Mouse (Mus musculus) gastrocnemius, adult 8-10 months (tissue): ENCODE results near the gene Hist2h3c2. TPM values are rescaled to one million over a fixed set of nuclear protein-coding genes. Genes with fewer than 3 reads are reported as not detected.
"Not testable (repeated sequence)": the region's sequence is repeated elsewhere in the genome, so short reads cannot be mapped to it uniquely, and the experiment has no call there.

Source experiments
- DNase-seq, 2 experiments: peaks; one replicate each; pipeline ENCODE4 v3.0.0; 2022; ENCODE audit warnings: low spot score in 2 of 2
- total RNA-seq, 4 experiments: library from RNA; stranded (reverse); gene quantifications; 2 replicates each; pipeline ENCODE4 v1.2.4; 2022

Gene Hist2h3c2
- total RNA-seq, 4 experiments from 2014 or later = 2.6 to 7.1 (median 4.9) TPM

DNA sequence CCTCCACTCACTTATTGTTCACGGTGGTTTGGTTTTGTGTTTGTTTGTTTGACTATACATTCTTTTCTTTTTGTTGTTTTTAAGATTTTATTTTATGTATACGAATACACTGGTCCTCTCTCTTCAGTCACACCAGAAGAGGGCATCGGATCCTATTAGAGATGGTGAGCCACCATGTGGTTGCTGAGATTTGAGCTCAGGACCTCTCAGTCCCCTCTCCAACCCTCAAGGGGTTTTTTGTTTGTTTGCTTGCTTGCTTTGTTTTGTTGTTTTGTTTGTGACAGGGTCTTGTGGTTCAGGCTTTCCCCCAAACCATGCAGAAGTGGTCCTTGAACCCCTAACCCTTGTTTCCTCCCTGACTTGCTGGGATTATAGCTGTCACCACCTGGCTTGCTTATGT is 22.7 kb upstream of the Hist2h3c2 start:
- no peak for DNase-seq

DNA sequence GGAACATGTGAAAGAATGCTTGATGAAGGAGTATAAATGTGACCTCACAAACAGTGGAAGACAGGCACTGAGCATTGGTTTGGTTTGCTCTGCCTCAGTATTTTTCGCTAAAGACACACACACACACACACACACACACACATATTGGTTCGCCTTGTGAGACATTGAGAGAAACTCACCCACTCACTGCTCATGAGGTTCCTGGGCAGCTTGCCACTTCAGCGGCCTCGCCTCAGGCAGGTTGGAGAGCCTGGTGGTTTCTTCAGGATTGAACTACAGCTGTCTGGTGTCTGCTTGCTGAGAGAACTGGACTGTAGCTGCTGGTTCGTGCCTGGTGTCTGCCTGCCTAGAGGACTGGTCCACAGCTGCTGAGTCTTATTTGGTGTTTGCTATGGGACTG is 21.3 kb upstream of the Hist2h3c2 start:
- no peak for DNase-seq

DNA sequence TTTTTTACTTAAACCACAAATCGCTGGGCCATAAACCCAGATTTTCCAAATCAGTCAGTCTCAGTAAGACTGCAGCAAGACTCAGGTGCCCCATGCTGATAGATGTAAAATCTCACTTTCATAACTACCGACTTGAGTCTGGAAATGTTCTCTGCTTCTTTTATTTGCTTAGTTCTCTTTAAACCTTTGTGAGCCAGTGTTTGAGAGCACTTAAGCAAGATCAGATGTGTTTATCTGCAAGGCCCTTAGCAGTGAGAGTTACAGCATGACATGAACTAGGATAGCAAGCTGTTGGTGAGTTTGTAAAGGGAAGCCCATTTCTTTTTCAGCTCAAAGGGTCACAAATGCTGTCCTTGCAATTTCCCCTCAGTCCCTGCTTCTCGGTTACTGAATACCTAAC is 18.3 kb upstream of the Hist2h3c2 start:
- DNase-seq = no peak

GRCm38 (mm10) chr3:96255926-96256593 is 17.1 kb upstream of the Hist2h3c2 start:
- DNase-seq = no peak

DNA sequence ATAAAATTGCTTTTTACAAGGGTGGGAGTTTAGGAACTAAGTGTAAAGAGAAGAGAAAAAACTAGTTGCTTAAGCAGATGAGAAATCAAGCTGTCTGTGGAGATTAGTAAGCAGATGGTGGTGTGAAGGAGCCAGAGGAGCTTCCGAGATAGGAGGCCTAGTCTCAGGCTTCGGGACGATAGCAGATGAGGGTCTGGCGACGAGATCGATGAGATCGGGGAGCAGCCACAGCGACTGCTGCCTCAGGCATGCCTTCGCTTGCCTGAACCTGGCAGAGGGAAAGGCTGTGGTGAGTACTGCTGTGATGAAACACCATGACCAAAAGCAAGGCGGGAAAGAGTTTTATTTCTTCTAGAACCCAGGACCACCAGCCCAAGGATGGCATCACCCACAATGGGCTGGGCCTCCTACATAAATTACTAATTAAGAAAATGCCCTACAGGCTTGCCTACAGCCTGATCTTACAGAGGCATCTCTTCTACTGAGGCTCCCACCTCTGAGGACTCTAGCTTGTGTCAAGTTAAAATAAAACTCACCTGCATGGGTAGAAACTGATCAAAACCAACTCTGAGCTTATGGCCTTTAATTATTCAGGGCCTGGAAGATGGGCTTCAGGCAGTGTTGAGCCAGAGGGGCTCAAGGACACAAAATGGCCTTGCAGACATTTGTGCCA is 15.9 kb upstream of the Hist2h3c2 start:
- no peak for DNase-seq

GRCm38 (mm10) chr3:96251787-96252186 is 12.9 kb upstream of the Hist2h3c2 start:
- no peak for DNase-seq

DNA sequence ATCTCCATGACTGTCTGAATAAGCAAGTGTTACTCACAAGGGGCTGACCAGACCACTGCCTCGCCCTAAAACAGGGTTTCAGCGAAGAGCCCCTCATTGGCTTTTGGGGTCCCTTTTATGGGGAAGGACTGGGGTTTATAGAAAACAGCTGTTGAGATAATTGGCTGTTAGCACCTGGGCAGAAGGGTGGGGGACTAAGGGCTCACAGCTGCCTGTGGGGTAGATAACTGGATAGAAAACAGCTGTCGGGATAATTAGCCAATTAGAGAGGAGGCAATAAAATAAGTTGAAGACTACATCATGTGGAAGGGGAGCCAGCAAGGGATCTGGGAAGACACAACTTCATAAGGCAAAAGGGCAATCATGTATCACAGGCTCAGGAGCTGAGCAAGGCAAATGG is 12.0 kb upstream of the Hist2h3c2 start:
- no peak for DNase-seq

DNA sequence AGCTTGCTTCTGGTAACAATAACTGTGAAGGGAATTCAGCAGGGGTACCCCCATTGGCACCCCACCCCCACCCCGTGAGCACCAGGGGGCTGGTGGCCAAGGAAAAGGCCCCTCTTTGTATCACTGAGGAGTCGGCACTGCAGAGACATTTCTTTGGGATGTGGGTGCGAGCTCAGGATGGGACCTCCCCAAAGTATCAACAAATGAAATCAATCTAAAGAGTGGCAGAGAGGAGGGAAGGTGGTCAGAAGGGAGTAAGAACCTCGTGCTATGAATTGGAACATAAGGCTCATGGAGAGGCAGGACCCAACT is 10.1 kb upstream of the Hist2h3c2 start:
- no peak for DNase-seq

GRCm38 (mm10) chr3:96248141-96249033 is 9.5 kb upstream of the Hist2h3c2 start:
- no peak for DNase-seq

DNA sequence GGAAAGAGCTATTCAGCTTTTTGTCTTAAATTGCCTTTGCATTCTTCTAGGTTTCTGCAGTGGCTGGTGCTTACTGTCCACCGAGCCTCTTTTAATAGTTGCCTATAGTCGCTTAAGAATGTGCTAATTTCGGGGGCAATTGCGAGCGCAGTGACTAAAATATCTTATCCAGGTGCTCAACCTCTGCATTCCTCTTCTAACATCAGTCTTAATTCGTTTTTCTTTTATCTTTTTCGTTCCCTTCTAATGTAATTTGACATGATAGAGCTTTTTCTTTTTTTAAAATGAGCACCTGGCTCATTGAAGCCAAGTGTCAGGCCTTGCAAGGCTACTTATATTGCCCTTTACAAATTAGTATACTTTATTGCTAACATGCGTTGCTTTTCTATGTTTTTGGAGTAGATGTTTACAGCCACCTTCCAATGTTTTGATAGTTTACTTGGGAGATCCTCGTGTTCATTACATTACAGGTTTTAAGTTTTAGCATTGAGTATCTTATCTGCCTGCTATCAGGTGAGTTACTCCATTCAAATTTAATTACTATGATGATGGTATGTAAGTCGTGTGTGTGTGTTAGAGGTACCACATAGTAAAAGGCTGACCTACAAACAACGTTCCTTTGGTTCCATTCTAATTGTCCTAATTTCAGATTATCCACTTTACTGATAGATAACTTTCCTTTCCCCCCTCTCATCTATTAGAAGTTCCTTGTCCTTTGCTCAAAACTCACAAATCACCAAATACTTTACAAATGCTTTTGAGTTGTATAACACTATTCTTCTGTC is 8.6 kb upstream of the Hist2h3c2 start:
- DNase-seq = no peak

- not testable (repeated sequence) for DNase-seq
Measured at GRCm38 (mm10) chr3:96246427-96246856, 7.5 kb upstream of the Hist2h3c2 start, which contains the start of gene Hist2h3c1. TSS of gene Hist2h3c1 (plus strand) at chr3:96246685.

GRCm38 (mm10) chr3:96246018-96246417 is 7.1 kb upstream of the Hist2h3c2 start:
- DNase-seq = not testable (repeated sequence)

- peak; percentile 81 to 89 for DNase-seq
Measured at GRCm38 (mm10) chr3:96245003-96245886, 6.3 kb upstream of the Hist2h3c2 start, which contains the start of gene Hist2h2aa1. TSS of gene Hist2h2aa1 (plus strand) at chr3:96245497.

DNA sequence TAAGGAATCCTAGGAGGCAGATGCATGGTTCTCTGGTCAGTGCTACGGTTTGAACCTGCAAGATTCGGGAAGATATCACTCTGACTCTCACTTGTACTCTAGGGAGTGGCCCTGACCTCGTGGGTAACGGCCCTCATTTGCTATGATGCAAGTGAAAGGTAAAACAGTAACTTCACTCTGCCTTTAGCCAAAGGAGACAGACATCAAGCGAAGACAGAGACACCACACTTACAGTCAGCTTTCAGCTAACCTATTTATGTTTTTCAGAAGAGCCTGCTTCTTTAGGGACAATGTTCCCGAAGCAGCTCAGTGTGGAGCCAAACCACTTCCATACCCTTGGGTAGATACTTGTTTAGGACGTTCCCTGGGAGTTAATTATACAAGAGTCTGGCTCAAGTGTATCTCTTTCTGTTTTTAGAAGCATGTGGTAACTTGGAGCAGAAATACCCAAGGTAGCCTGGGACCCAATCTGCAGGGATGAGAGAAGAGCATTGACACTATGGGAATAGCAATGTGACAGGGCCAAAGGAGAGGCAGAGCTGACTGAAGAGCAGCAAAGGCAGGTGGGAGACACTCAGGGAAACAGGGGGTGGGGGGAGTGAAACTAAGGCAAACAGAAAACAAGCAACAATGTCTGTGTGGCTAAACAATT is 5.1 kb upstream of the Hist2h3c2 start:
- DNase-seq = no peak

DNA sequence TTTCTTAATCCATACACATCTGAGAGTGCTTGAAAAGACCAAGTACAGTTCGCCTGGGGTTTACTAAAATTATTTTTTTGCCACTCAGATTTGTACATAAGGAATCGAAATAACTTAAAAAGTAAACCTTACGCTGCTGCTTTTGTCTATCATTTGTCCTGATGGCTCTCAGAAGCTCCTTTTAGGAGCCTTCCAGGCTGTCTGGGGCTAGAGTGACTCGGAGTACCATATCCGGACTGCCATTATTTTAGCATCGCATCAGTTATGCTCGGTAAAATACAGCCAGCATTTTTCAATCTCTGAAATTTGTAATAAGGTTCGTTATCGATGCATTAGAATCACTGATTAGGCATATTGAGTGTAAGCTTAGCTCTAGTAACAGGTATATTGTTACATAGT is 1.9 kb upstream of the Hist2h3c2 start:
- no peak for DNase-seq

GRCm38 (mm10) chr3:96239949-96240798 is 1.2 kb upstream of the Hist2h3c2 start, which contains the start of gene Hist2h2aa2:
TSS of gene Hist2h2aa2 (minus strand) at chr3:96240276.
- DNase-seq = peak; percentile 86 to 93

DNA sequence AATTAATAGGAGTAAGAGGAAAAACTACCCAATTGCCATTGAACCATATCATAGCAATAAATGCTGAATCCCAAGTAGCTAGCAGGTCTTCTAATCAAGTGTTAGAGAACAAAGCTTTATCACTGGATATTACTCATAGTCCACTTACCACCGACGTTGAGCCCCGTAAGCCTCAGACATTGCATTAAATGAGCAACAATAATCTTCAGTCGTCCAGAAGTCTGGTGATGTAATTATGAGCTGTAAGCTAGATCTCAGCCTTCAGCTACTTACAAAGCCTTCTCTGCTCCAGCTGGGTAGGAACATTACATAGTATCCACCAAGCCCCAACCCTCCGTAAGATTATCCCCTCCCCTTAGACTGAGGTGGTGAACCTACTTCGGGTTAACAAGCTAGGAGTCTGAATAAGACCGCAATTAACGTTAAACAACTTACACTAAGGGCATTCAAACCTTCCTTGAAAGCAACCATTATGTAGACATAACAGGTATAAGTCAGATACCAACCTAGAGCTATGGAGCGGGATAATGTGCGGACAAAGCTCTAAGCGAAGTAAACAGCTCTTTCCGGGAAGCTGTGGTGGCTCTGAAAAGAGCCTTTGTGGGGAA is 919 bp downstream of the Hist2h3c2 start:
- DNase-seq = no peak

DNA sequence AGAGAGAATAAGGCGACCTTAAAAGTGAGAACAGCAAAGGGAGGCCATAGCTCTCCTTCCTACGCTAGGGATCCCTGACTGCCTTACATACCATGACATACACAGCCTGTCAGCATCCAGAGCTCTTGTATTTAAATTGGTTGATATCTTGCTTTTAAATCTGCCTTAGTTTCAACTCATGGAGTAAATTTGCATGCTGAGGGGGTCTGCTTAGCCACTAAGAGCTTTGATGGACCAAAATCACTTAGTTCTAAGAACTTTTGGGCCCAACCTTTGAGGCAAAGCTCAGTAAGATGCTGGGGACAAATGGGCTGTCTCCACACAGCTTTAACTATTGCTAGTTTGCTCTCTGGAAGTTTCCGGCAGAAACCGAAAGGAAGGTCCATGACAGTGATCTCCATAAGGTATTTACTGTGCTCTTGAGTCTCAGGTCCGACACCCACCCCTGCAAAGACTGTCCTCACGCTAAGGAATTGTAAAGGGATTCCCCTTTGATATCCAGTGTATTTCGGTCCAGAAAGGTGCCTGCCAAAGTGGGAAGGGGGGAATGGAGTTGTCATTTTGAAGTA is 1.5 kb downstream of the Hist2h3c2 start:
- DNase-seq = no peak
